Mouse (Mus musculus): ENCODE data around the gene Gtf2e1. TPM values are rescaled to one million over a fixed set of nuclear protein-coding genes. Genes with fewer than 3 reads are reported as not detected.

Gene Gtf2e1
- polyA plus RNA-seq, 1 experiment from 2014 or later = 17.4 TPM

- H3K27me3 ChIP-seq = no peaks in the 10 kb centered on the region
- TF ChIP-seq CTCF (IDR thresholded peaks at IDR 0.05) = no peak
- ChIA-PET CTCF (no interaction called here), POLR2A (no interaction called here)
- ATAC-seq (no peak), DNase-seq (ENCODE audit: low read depth, low spot score) (no peak)
- in situ Hi-C loops (cut with MboI; ENCODE audit: low pct_unique_long_range_greater_than_20kb) = no loop called here
Observed at GRCm38 (mm10) chr16:37575325-37575724, 35.7 kb upstream of the Gtf2e1 start.

- POLR2A ChIA-PET = interaction anchor here (0.7 kb wide), 1 partner anchor 30 kb away, joined by 3 read pairs; no protein-coding TSS in a partner anchor
- DNase-seq (ENCODE audit: low read depth, low spot score) (no peak), ATAC-seq (no peak)
- in situ Hi-C loops (cut with MboI; ENCODE audit: low pct_unique_long_range_greater_than_20kb) = no loop called here
- H3K27me3 ChIP-seq = no peaks in the 10 kb centered on the region
- CTCF ChIA-PET = no interaction called here
- TF ChIP-seq CTCF (IDR thresholded peaks at IDR 0.05) = peak; percentile 29
Observed at GRCm38 (mm10) chr16:37573061-37573460, 33.5 kb upstream of the Gtf2e1 start.

GRCm38 (mm10) chr16:37572117-37572754, 32.6 kb upstream of the Gtf2e1 start:
- no peaks in the 10 kb centered on the region for H3K27me3 ChIP-seq
- POLR2A ChIA-PET = interaction anchor here (1.2 kb wide), 1 partner anchor 12 kb away, joined by 4 read pairs; no protein-coding TSS in a partner anchor
- ATAC-seq = no peak
- no peak for TF ChIP-seq CTCF (IDR thresholded peaks at IDR 0.05)
- in situ Hi-C loops (cut with MboI; ENCODE audit: low pct_unique_long_range_greater_than_20kb) = no loop called here
- CTCF ChIA-PET = interaction anchor here (1.7 kb wide), 1 partner anchor 10 kb away, joined by 4 read pairs; no protein-coding TSS in a partner anchor
- DNase-seq (ENCODE audit: low read depth, low spot score) = no peak

GRCm38 (mm10) chr16:37571554-37571953, 32.0 kb upstream of the Gtf2e1 start:
- DNase-seq (ENCODE audit: low read depth, low spot score) = no peak
- POLR2A ChIA-PET = interaction anchor here (1.2 kb wide), 1 partner anchor 13 kb away, joined by 4 read pairs; no protein-coding TSS in a partner anchor

GRCm38 (mm10) chr16:37567113-37568050, 27.8 kb upstream of the Gtf2e1 start:
- DNase-seq (ENCODE audit: low read depth, low spot score) (no peak), ATAC-seq (no peak)
- ChIA-PET POLR2A (interaction anchor here (1.4 kb wide), 1 partner anchor 16 kb away, joined by 3 read pairs; no protein-coding TSS in a partner anchor), CTCF (interaction anchor here (1.5 kb wide), 1 partner anchor 12 kb away, joined by 4 read pairs; no protein-coding TSS in a partner anchor)
- H3K27me3 ChIP-seq = no peaks in the 10 kb centered on the region
- in situ Hi-C loops (cut with MboI; ENCODE audit: low pct_unique_long_range_greater_than_20kb) = no loop called here
- no peak for TF ChIP-seq CTCF (IDR thresholded peaks at IDR 0.05)

More at GRCm38 (mm10) chr16:37571554-37571953, 32.0 kb upstream of the Gtf2e1 start:
- in situ Hi-C loops (cut with MboI; ENCODE audit: low pct_unique_long_range_greater_than_20kb) = no loop called here
- TF ChIP-seq CTCF (IDR thresholded peaks at IDR 0.05) = no peak
- no peak for ATAC-seq
- CTCF ChIA-PET = interaction anchor here (1.7 kb wide), 1 partner anchor 9 kb away, joined by 4 read pairs; no protein-coding TSS in a partner anchor
- H3K27me3 ChIP-seq = no peaks in the 10 kb centered on the region

GRCm38 (mm10) chr16:37566107-37566506, 26.5 kb upstream of the Gtf2e1 start:
- ATAC-seq (no peak), DNase-seq (ENCODE audit: low read depth, low spot score) (no peak)
- H3K27me3 ChIP-seq = no peaks in the 10 kb centered on the region
- ChIA-PET POLR2A (no interaction called here), CTCF (no interaction called here)
- in situ Hi-C loops (cut with MboI; ENCODE audit: low pct_unique_long_range_greater_than_20kb) = no loop called here
- no peak for TF ChIP-seq CTCF (IDR thresholded peaks at IDR 0.05)

GRCm38 (mm10) chr16:37565117-37565516, 25.5 kb upstream of the Gtf2e1 start:
- ATAC-seq = no peak
- POLR2A ChIA-PET = no interaction called here

GRCm38 (mm10) chr16:37562961-37563360, 23.4 kb upstream of the Gtf2e1 start:
- ATAC-seq (no peak), DNase-seq (ENCODE audit: low read depth, low spot score) (no peak)
- ChIA-PET CTCF (interaction anchor here (1.4 to 2.5 kb wide), 3 partner anchors 8 to 15 kb away, joined by 3 to 5 read pairs (median 4); no protein-coding TSS in a partner anchor), POLR2A (no interaction called here)
- in situ Hi-C loops (cut with MboI; ENCODE audit: low pct_unique_long_range_greater_than_20kb) = no loop called here
- no peak for TF ChIP-seq CTCF (IDR thresholded peaks at IDR 0.05)
- no peaks in the 10 kb centered on the region for H3K27me3 ChIP-seq

More at GRCm38 (mm10) chr16:37565117-37565516, 25.5 kb upstream of the Gtf2e1 start:
- CTCF ChIA-PET = interaction anchor here (2.5 kb wide), 1 partner anchor 18 kb away, joined by 5 read pairs; no protein-coding TSS in a partner anchor
- no peak for DNase-seq (ENCODE audit: low read depth, low spot score)
- no peaks in the 10 kb centered on the region for H3K27me3 ChIP-seq
- TF ChIP-seq CTCF (IDR thresholded peaks at IDR 0.05) = no peak
- in situ Hi-C loops (cut with MboI; ENCODE audit: low pct_unique_long_range_greater_than_20kb) = no loop called here

GRCm38 (mm10) chr16:37562414-37562813, 22.8 kb upstream of the Gtf2e1 start:
- no peak for DNase-seq (ENCODE audit: low read depth, low spot score)
- ChIA-PET POLR2A (no interaction called here), CTCF (interaction anchor here (1.4 kb wide), 1 partner anchor 9 kb away, joined by 4 read pairs; no protein-coding TSS in a partner anchor)
- in situ Hi-C loops (cut with MboI; ENCODE audit: low pct_unique_long_range_greater_than_20kb) = no loop called here
- TF ChIP-seq CTCF (IDR thresholded peaks at IDR 0.05) = no peak
- H3K27me3 ChIP-seq = no peaks in the 10 kb centered on the region
- ATAC-seq = no peak

GRCm38 (mm10) chr16:37552824-37553223, 13.2 kb upstream of the Gtf2e1 start:
- ChIA-PET CTCF (no interaction called here), POLR2A (interaction anchor here (0.5 kb wide), 1 partner anchor 27 kb away, joined by 5 read pairs; no protein-coding TSS in a partner anchor)
- in situ Hi-C loops (cut with MboI; ENCODE audit: low pct_unique_long_range_greater_than_20kb) = no loop called here
- no peak for TF ChIP-seq CTCF (IDR thresholded peaks at IDR 0.05)
- no peaks in the 10 kb centered on the region for H3K27me3 ChIP-seq
- DNase-seq (ENCODE audit: low read depth, low spot score) = no peak
- ATAC-seq = no peak

All from Patski (cell line).